Mouse (Mus musculus) megakaryocyte-erythroid progenitor cell, adult 5 weeks (primary cell): ENCODE data around the gene Gp1ba. TPM values are rescaled to one million over a fixed set of nuclear protein-coding genes. Genes with fewer than 3 reads are reported as not detected.

Experiments
- polyA plus RNA-seq: library from polyadenylated mRNA; stranded (reverse); fragments of >175 nt; gene quantifications from 2 replicates; pipeline ENCODE4 v1.2.3, GENCODE M21; 2012

The Gp1ba gene
- polyA plus RNA-seq: 3.5 and 6.6 TPM in 2 replicates

GRCm38 (mm10) chr11:70638714-70639278 is at the start of gene Gp1ba:
Gp1ba (plus strand) TSS chr11:70639122.

GRCm38 (mm10) chr11:70615516-70616093 is 23.3 kb upstream of the Gp1ba start, which contains the start of gene 4930544D05Rik:
4930544D05Rik (plus strand) TSS chr11:70615848.

GRCm38 (mm10) chr11:70619101-70619500 is 19.8 kb upstream of the Gp1ba start, which contains the start of gene Chrne:
Chrne (minus strand) TSS chr11:70619216.

GRCm38 (mm10) chr11:70646691-70647650 is 8.0 kb downstream of the Gp1ba start, which contains the start of the genes Rnf167 and Slc25a11:
Rnf167 (plus strand) TSS chr11:70647235.
Slc25a11 (minus strand) TSS chr11:70647479.

GRCm38 (mm10) chr11:70654198-70654922 is 15.4 kb downstream of the Gp1ba start, which contains the start of gene Pfn1:
Pfn1 (minus strand) TSS chr11:70654644.

GRCm38 (mm10) chr11:70656964-70657363 is 18.0 kb downstream of the Gp1ba start, which contains the start of gene Eno3:
Eno3 (plus strand) TSS chr11:70657202.

GRCm38 (mm10) chr11:70668771-70669505 is 30.0 kb downstream of the Gp1ba start, which contains the start of gene Spag7:
Spag7 (minus strand) TSS chr11:70669416.

GRCm38 (mm10) chr11:70687601-70688199 is 48.8 kb downstream of the Gp1ba start, which contains the start of gene Camta2:
Camta2 (minus strand) TSS chr11:70688105.

Other genes with a start within 250 kb of the Gp1ba start
- gene Pelp1, start 229.1 kb upstream of the Gp1ba start, polyA plus RNA-seq: 62.0 and 64.7 TPM in 2 replicates
- 349 and 402 TPM in 2 replicates for gene Arrb2, start 206.5 kb upstream of the Gp1ba start, polyA plus RNA-seq
- 24.9 and 28.5 TPM in 2 replicates for gene Med11, start 187.2 kb upstream of the Gp1ba start, polyA plus RNA-seq
- 0.09 and 0.15 TPM in 2 replicates for gene Zmynd15, start 179.7 kb upstream of the Gp1ba start, polyA plus RNA-seq
- gene Cxcl16, start 179.1 kb upstream of the Gp1ba start, polyA plus RNA-seq: 1.6 and 1.8 TPM in 2 replicates
- gene Tm4sf5, start 133.9 kb upstream of the Gp1ba start, polyA plus RNA-seq: 0.42 TPM in 1 of 2 replicates, not detected in the other
- gene Vmo1, start 124.5 kb upstream of the Gp1ba start, polyA plus RNA-seq: not detected in 2 replicates
- gene Gltpd2, start 119.9 kb upstream of the Gp1ba start, polyA plus RNA-seq: not detected in 2 replicates
- 185 and 211 TPM in 2 replicates for gene Psmb6, start 113.8 kb upstream of the Gp1ba start, polyA plus RNA-seq
- gene Gm40193, start 106.2 kb upstream of the Gp1ba start, polyA plus RNA-seq: not detected in 2 replicates
- 1.1 TPM in 2 replicates for gene Pld2, start 99.1 kb upstream of the Gp1ba start, polyA plus RNA-seq
- 117 and 179 TPM in 2 replicates for gene Mink1, start 76.2 kb upstream of the Gp1ba start, polyA plus RNA-seq
- gene 4930544D05Rik, start 23.3 kb upstream of the Gp1ba start, polyA plus RNA-seq: 0.17 TPM in 1 of 2 replicates, not detected in the other
- 1.0 and 1.2 TPM in 2 replicates for gene Chrne, start 19.9 kb upstream of the Gp1ba start, polyA plus RNA-seq
- gene Rnf167, start 8.1 kb downstream of the Gp1ba start, polyA plus RNA-seq: 78.2 and 81.9 TPM in 2 replicates
- 60.3 and 74.3 TPM in 2 replicates for gene Slc25a11, start 8.4 kb downstream of the Gp1ba start, polyA plus RNA-seq
- gene Pfn1, start 15.5 kb downstream of the Gp1ba start, polyA plus RNA-seq: 3,087 and 3,292 TPM in 2 replicates
- gene Eno3, start 18.1 kb downstream of the Gp1ba start, polyA plus RNA-seq: 3.1 and 4.0 TPM in 2 replicates
- gene Spag7, start 30.3 kb downstream of the Gp1ba start, polyA plus RNA-seq: 143 and 161 TPM in 2 replicates
- gene Camta2, start 49.0 kb downstream of the Gp1ba start, polyA plus RNA-seq: 24.6 and 31.2 TPM in 2 replicates
- gene Inca1, start 61.0 kb downstream of the Gp1ba start, polyA plus RNA-seq: not detected in 2 replicates
- 18.0 and 20.3 TPM in 2 replicates for gene Kif1c, start 61.4 kb downstream of the Gp1ba start, polyA plus RNA-seq
- 1.4 and 1.6 TPM in 2 replicates for gene Zfp3, start 125.1 kb downstream of the Gp1ba start, polyA plus RNA-seq
- not detected in 2 replicates for gene Scimp, start 173.5 kb downstream of the Gp1ba start, polyA plus RNA-seq
- 14.1 and 14.7 TPM in 2 replicates for gene Rabep1, start 205.7 kb downstream of the Gp1ba start, polyA plus RNA-seq